Mouse (Mus musculus) embryonic facial prominence, embryonic 15.5 days (tissue): ENCODE data around the gene Tnfaip8l1. TPM values are rescaled to one million over a fixed set of nuclear protein-coding genes. Genes with fewer than 3 reads are reported as not detected.

Source experiments
- ATAC-seq: fragments of 200-750 bp; cut with Nextera tagmentation; 2 replicates; pipeline ENCODE4 v1.8.0; 2017; ENCODE audit warnings: low read depth, moderate TSS enrichment; ENCODE audit not compliant: insufficient number of reproducible peaks, low FRiP score, low TSS enrichment
- H3K27ac ChIP-seq: fragments of 300-500 bp; sonication (generic); replicated peaks from 2 replicates; pipeline ENCODE4 v1.5.1; 2015; ENCODE audit warnings: mild to moderate bottlenecking, inconsistent platforms
- H3K27me3 ChIP-seq: fragments of 300-500 bp; sonication (generic); 2 replicates; pipeline ENCODE4 v1.6.1; 2015; ENCODE audit warnings: inconsistent platforms
- H3K36me3 ChIP-seq: fragments of 300-500 bp; sonication (generic); 2 replicates; pipeline ENCODE4 v1.6.1; 2015; ENCODE audit warnings: mild to moderate bottlenecking, inconsistent platforms
- H3K4me1 ChIP-seq: fragments of 300-500 bp; sonication (generic); 2 replicates; pipeline ENCODE4 v1.6.1; 2015; ENCODE audit warnings: inconsistent platforms
- H3K4me2 ChIP-seq: fragments of 300-500 bp; sonication (generic); replicated peaks from 2 replicates; pipeline ENCODE4 v1.6.1; 2015; ENCODE audit warnings: mild to moderate bottlenecking, inconsistent platforms
- H3K4me3 ChIP-seq: fragments of 300-500 bp; sonication (generic); replicated peaks from 2 replicates; pipeline ENCODE4 v1.5.1; 2015; ENCODE audit warnings: mild to moderate bottlenecking, inconsistent platforms
- H3K9ac ChIP-seq: fragments of 300-500 bp; sonication (generic); 2 replicates; pipeline ENCODE4 v1.6.1; 2015; ENCODE audit warnings: inconsistent platforms
- H3K9me3 ChIP-seq: fragments of 300-500 bp; sonication (generic); replicated peaks from 2 replicates; pipeline ENCODE4 v1.6.1; 2016; ENCODE audit warnings: inconsistent platforms
- WGBS: fragments of 180-500 bp; shearing (Covaris S2); methylation state at CpG from one replicate; pipeline ENCODE4 v1.1.7; 2015; 5-methylcytosine and 5-hydroxymethylcytosine counted together
- polyA plus RNA-seq: library from polyadenylated mRNA; unstranded; fragments of >200 nt; fragmentation: Nextera tagmentation; extraction: Ambion mirVana; gene quantifications from 2 replicates; pipeline ENCODE4 v1.2.1, GENCODE M21; 2015

Gene Tnfaip8l1
- polyA plus RNA-seq, 1 experiment from 2014 or later: 14.5 TPM

DNA sequence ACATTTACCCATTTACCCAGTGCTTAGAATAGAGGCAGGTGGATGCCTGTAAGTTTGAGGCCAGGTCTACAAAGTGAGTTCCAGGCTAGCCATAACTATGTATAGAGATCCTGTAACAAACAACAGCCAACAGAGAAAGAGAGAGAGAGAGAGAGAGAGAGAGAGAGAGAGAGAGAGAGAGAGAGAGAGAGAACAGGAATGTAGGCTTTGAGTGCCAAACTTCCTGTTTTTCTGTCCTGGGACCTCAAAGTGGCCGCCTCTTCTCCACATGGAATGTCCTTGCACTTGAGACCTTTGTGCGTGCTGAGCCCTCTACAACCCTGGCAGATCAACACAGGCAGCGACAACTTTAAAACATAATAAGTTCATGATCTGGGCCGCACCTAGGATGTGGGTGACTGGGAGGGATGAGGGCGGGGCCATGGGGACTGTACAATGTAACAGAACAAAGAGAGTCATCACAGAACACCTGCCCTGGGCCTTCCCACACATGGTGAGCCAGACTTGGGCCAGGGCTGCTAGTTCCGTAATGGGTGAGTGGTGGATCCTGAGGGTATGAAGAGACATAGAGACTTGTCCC is 1.3 kb downstream of the Tnfaip8l1 start:
- H3K4me2 ChIP-seq: peak overlapping the region; percentile 83
- no peaks in the 10 kb centered on the region for H3K36me3 ChIP-seq
- ATAC-seq: no peak
- H3K27me3 ChIP-seq: peaks cover 4% of the 10 kb centered on the region; the same call in 1 of the 2 replicates
- 67% methylated on average over 6 of the region's 6 CpGs for WGBS
- no peak overlapping the region; the same call in 1 of the 2 replicates for H3K27ac ChIP-seq
- peak overlapping the region; percentile 55; the same call in 1 of the 2 replicates for H3K4me3 ChIP-seq
- peaks cover 25% of the 10 kb centered on the region for H3K4me1 ChIP-seq
- H3K9ac ChIP-seq: no peak overlapping the region
- no peaks in the 10 kb centered on the region for H3K9me3 ChIP-seq

DNA sequence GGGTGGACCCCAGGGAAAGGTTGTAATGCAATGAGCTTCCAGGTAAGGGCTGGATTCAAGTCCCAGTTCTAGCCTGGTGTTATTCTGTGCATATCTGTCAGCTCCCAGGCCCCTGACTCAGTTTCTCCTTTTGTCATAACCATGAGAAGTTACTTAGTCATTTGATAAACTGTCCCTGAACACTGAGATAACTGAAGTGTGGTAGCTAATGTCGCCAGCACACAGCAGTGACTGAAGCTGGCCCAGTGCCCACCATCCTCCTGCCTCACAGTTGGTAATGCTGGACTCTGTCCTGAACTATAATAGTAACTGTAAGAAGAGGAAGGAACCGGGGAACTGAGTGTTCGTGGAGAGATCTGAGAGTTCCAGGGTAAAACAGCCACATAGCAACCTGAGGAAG is 2.2 kb downstream of the Tnfaip8l1 start:
- Histone ChIP-seq H3K4me1 (peaks cover 25% of the 10 kb centered on the region), H3K9ac (no peak overlapping the region), H3K4me2 (no peak overlapping the region), H3K9me3 (no peaks in the 10 kb centered on the region), H3K36me3 (no peaks in the 10 kb centered on the region), H3K4me3 (no peak overlapping the region), H3K27me3 (no peaks in the 10 kb centered on the region), H3K27ac (no peak overlapping the region)
- ATAC-seq: no peak
- WGBS: 78% methylated on average over 3 of the region's 3 CpGs

DNA sequence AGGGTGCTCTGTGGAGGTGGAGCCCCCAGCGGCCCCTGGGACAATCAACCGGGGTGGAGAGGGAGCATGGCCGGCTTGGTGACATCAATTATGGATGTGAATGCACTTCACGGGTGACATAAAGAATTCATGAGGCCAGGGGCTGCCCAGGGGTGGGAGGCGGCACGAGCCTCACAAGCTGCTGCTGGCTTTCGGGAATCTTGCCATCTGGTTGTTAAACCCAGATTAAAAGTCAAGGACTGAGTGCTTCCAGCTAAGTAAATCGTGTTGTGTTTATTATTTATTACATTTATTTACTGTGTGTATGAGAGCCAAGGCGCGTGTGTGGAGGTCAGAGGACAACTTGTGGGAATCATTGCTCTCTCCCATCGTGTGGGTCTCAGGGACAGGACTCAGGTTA is 3.4 kb downstream of the Tnfaip8l1 start:
- no peak for ATAC-seq
- Histone ChIP-seq H3K36me3 (no peaks in the 10 kb centered on the region), H3K27me3 (no peaks in the 10 kb centered on the region), H3K4me2 (no peak overlapping the region), H3K4me1 (peaks cover 29% of the 10 kb centered on the region), H3K9me3 (no peaks in the 10 kb centered on the region), H3K4me3 (no peak overlapping the region), H3K9ac (no peak overlapping the region), H3K27ac (no peak overlapping the region)
- WGBS: 67% methylated on average over 11 of the region's 11 CpGs

DNA sequence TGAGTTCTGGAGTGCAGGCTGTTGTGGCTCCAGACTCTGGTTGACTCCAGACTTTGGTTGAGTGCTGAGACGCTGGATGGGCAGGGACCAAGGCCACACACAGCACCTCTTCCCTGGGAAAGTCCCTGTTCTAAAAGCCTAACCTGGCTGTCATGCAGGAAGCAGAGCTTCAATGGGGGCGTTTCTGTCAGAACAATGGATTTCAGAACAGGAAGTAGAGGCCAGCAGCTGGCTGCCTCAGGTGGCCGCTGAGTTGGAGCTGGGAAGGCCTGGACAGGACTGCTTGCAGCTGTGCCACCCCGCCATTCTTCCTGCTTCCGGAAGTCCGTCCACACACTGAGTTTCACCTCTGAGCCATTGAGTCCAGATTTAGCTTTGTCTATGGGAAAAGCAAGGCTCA is 7.6 kb downstream of the Tnfaip8l1 start:
- Histone ChIP-seq H3K4me3 (no peak overlapping the region), H3K27me3 (no peaks in the 10 kb centered on the region), H3K9me3 (no peaks in the 10 kb centered on the region), H3K9ac (no peak overlapping the region), H3K4me1 (peaks cover 8% of the 10 kb centered on the region; the same call in 1 of the 2 replicates), H3K4me2 (no peak overlapping the region), H3K36me3 (peaks cover 4% of the 10 kb centered on the region; the same call in 1 of the 2 replicates), H3K27ac (peak overlapping the region; percentile 36; the same call in 1 of the 2 replicates)
- 0 out of 2 replicates have a peak, but pooled peaks have one; percentile 24 for ATAC-seq
- WGBS: 50% methylated on average over 6 of the region's 6 CpGs

DNA sequence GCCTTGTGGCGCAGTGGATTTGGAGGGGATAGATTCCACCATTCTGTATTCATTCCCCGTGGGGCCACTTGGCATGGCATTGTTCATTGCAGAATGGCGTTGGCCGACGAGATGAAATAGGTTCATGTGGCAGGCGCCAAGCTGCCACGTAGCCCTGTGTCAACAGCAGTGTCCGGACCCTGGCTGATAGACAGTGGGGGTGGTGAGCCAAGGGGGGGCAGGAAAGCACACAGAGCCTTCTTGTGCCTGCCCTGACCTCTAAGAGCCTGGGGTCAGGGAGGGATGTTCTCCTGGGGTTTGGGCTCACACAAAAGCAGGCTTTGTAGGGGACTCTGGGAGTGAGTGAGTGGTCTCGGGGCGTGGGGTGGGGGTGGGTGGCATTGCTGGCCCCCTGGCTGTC is 8.4 kb downstream of the Tnfaip8l1 start:
- no peak overlapping the region for H3K27ac ChIP-seq
- no peaks in the 10 kb centered on the region for H3K9me3 ChIP-seq
- H3K9ac ChIP-seq: no peak overlapping the region
- H3K36me3 ChIP-seq: peaks cover 11% of the 10 kb centered on the region; the same call in 1 of the 2 replicates
- H3K4me1 ChIP-seq: peaks cover 8% of the 10 kb centered on the region; the same call in 1 of the 2 replicates
- ATAC-seq: no peak
- 36% methylated on average over 10 of the region's 10 CpGs for WGBS
- H3K4me2 ChIP-seq: no peak overlapping the region
- H3K27me3 ChIP-seq: no peaks in the 10 kb centered on the region
- no peak overlapping the region for H3K4me3 ChIP-seq

DNA sequence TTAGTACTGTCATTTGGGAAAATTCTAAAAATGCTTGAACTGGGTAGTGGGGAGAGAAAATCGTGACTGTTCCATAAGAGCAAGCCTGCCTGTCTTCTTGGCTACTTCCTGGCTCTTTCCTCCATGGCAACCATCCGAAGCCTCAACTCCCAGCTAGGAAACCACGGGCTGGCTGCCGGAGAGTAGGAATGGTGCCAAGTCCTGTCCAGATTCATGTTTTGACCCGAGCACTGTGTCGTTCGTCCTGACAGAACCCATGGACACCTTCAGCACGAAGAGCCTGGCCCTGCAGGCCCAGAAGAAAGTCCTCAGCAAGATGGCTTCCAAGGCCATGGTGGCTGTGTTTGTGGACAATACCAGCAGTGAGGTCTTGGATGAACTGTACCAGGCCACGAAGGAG is 9.2 kb downstream of the Tnfaip8l1 start:
- no peak for ATAC-seq
- H3K36me3 ChIP-seq: peaks cover 15% of the 10 kb centered on the region
- H3K4me2 ChIP-seq: no peak overlapping the region
- no peak overlapping the region for H3K27ac ChIP-seq
- no peak overlapping the region for H3K9ac ChIP-seq
- peaks cover 8% of the 10 kb centered on the region; the same call in 1 of the 2 replicates for H3K4me1 ChIP-seq
- H3K27me3 ChIP-seq: no peaks in the 10 kb centered on the region
- H3K4me3 ChIP-seq: no peak overlapping the region
- no peaks in the 10 kb centered on the region for H3K9me3 ChIP-seq
- 77% methylated on average over 9 of the region's 9 CpGs for WGBS

DNA sequence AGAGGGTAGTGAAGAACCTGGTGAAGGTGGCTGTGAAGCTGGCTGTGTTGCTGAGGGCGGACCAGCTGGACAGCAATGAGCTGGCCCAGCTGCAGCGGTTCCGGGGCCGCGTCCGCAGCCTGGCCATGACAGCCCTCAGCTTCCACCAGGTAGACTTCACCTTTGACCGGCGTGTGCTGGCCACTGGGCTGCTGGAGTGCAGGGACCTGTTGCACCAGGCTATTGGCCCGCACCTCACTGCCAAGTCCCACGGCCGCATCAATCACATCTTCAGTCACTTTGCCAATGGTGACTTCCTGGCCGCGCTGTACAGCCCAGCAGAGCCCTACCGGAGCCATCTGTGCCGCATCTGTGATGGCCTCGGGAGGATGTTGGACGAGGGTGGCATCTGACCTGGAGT is 9.6 kb downstream of the Tnfaip8l1 start:
- Histone ChIP-seq H3K9me3 (no peaks in the 10 kb centered on the region), H3K4me3 (no peak overlapping the region), H3K27ac (no peak overlapping the region), H3K9ac (no peak overlapping the region), H3K4me1 (peaks cover 8% of the 10 kb centered on the region; the same call in 1 of the 2 replicates), H3K36me3 (peaks cover 19% of the 10 kb centered on the region), H3K27me3 (no peaks in the 10 kb centered on the region), H3K4me2 (no peak overlapping the region)
- no peak for ATAC-seq
- WGBS: 90% methylated on average over 17 of the region's 17 CpGs

DNA sequence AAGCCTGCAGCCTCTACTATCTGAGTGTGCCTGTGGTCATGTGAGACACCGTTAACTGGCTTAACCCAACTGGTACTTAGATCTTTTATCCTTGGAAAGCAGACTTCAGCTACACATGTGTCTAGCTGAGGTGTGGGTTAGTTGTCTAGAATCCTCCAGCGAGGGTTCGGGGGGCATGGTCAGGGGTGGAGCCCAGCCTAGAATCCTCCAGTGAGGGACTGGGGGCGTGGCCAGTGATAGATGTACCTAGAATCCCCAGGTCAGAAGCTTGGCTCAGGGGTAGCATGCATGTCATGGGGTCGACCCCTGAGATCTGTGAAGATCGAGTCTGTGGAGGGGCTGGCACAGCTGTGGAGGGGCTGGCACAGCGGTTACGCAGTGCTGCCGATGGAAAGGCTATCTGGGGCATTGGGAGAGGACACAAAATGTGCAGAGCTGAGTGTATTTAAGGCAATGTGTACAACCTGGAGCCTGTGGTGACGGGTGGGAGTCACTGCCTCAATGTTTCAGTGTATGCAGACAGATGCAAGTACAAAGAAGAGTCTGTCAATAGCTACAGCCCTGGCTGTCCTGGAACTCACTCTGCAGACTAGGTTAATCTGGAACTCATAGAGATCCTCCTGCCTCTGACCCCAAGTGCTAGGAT is 11.2 kb downstream of the Tnfaip8l1 start:
- Histone ChIP-seq H3K36me3 (peaks cover 35% of the 10 kb centered on the region), H3K27ac (no peak overlapping the region), H3K9me3 (no peaks in the 10 kb centered on the region), H3K27me3 (no peaks in the 10 kb centered on the region), H3K4me1 (peaks cover 8% of the 10 kb centered on the region; the same call in 1 of the 2 replicates), H3K4me2 (no peak overlapping the region), H3K9ac (no peak overlapping the region), H3K4me3 (no peak overlapping the region)
- WGBS: 54% methylated on average over 10 of the region's 10 CpGs
- ATAC-seq: no peak

DNA sequence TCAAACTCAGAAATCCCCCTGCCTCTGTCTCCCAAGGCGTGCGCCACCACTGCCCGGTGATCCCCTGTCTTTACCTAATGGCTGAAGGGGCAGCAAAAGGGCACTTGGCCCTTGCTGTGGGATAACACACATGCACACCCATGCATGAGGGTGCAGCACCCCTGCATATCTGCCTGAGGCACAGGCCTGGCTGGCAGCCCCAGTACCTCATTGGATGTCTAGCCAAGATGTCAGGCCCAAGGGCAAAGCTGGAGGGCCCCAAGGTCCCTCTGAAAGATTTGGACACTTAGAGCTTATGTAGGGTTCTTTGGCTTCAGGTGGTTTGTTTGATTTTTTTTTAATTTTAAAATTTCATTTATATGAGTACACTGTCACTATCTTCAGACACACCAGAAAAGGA is 13.1 kb downstream of the Tnfaip8l1 start:
- Histone ChIP-seq H3K4me1 (peaks cover 7% of the 10 kb centered on the region; the same call in 1 of the 2 replicates), H3K36me3 (peaks cover 53% of the 10 kb centered on the region), H3K9me3 (no peaks in the 10 kb centered on the region), H3K9ac (no peak overlapping the region), H3K4me2 (no peak overlapping the region), H3K4me3 (no peak overlapping the region), H3K27me3 (no peaks in the 10 kb centered on the region), H3K27ac (no peak overlapping the region)
- 99% methylated on average over 3 of the region's 3 CpGs for WGBS
- ATAC-seq: no peak

DNA sequence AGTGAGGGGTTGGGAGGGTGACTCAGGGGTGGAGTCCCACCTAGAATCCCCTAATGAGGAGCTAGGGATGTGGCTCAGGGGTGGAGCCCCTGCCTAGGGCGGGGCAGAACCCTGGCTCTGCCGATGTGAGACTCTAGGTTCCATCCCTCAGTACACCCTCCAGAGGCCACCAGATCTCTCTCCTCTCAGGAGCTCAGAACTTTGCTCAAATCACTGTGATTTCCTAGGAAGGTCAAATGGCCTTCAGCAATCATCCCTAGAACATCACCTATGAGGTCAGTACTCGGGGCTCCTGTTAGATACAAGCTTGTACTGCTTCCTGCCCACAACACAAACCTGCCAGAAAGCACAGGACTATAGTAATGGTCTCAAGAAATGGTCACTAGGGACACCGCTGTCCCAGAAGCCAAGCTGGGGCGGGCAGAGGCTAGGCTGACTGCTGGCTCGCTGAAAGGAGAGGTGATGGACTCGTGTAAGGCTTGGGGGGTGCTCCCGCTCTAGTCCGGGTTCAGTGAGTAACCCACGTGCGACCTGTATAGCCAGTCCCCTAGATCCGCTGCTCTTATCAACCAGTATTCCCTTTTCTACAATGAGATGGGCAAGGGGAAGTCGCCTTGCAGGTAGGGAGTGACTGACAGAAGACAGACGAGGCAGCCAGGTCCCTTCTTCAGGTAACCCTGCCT is 20.8 kb downstream of the Tnfaip8l1 start:
- Histone ChIP-seq H3K4me2 (peak overlapping the region; percentile 89), H3K9me3 (no peaks in the 10 kb centered on the region), H3K27ac (peak overlapping the region; percentile 69), H3K9ac (peak overlapping the region; percentile 82), H3K4me1 (peaks cover 22% of the 10 kb centered on the region), H3K36me3 (peaks cover 55% of the 10 kb centered on the region), H3K4me3 (peak overlapping the region; percentile 94), H3K27me3 (no peaks in the 10 kb centered on the region)
- ATAC-seq: no peak
- WGBS: 3% methylated on average over 14 of the region's 14 CpGs

DNA sequence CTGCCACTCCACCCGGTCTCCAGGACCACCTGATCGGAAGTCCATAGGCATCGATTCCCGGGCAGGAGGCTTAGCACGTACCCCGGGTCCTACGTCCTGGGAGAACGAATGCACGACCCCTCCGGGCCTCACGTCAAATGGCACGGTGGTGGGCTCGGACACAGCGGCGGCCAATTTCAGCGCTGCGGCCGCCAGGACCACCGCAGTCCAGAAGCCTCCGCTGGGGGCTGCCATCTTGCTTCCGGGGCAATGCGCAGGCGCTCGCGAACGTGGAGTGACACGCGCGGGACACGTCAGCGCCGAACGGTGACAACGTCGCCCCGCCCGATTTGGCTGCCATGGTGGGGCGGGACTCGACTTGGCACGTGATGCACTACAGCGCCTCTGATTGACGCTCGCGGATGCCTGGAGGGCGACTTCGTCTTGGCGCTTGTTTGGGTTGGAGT is 21.4 kb downstream of the Tnfaip8l1 start, which contains the start of gene Mydgf:
TSS of gene Mydgf (minus strand) at position 263 of the 446 bp plus-strand sequence.
- peak within 1 kb of the TSS; percentile 82 for H3K9ac ChIP-seq
- H3K9me3 ChIP-seq: no peaks in the 10 kb centered on the region
- H3K4me1 ChIP-seq: peaks cover 22% of the 10 kb centered on the region
- H3K27ac ChIP-seq: peak within 1 kb of the TSS; percentile 69
- peak; percentile 90 for ATAC-seq
- peaks cover 57% of the 10 kb centered on the region for H3K36me3 ChIP-seq
- peak within 1 kb of the TSS; percentile 94 for H3K4me3 ChIP-seq
- under 1% methylated on average over 47 of the region's 47 CpGs for WGBS
- peak within 1 kb of the TSS; percentile 89 for H3K4me2 ChIP-seq
- H3K27me3 ChIP-seq: no peaks in the 10 kb centered on the region
